Mouse (Mus musculus) bone marrow macrophage, adult 2 months (primary cell): ENCODE measurements around the gene Arid3c.

Source experiments
- CTCF ChIP-seq: IDR thresholded peaks from 2 replicates; pipeline ENCODE4 v1.5.1; 2012; ENCODE audit warnings: low read depth, mild to moderate bottlenecking, low read length, moderate library complexity
- POLR2A ChIP-seq: IDR thresholded peaks from 2 replicates; pipeline ENCODE4 v1.6.1; 2012; ENCODE audit warnings: mild to moderate bottlenecking, low read depth, low read length, borderline replicate concordance

- TF ChIP-seq POLR2A = no peak
- no peak for TF ChIP-seq CTCF
Measured at GRCm38 (mm10) chr4:41757321-41757720, 26.4 kb upstream of the Arid3c start.
